Mouse (Mus musculus): ENCODE measurements around the gene Cyp26c1. TPM values are rescaled to one million over a fixed set of nuclear protein-coding genes. Genes with fewer than 3 reads are reported as not detected.

Gene Cyp26c1
- not detected in 2 replicates for polyA plus RNA-seq (2015; fragmentation: Nextera tagmentation; extraction: Ambion mirVana)

- H3K27ac ChIP-seq (replicated peaks): no peak within 1 kb of the TSS
- H3K4me2 ChIP-seq: no peak within 1 kb of the TSS
- H3K9me3 ChIP-seq (replicated peaks): no peaks in the 10 kb centered on the region
- WGBS: 7% methylated on average over 6 of the region's 6 CpGs
- H3K36me3 ChIP-seq: no peaks in the 10 kb centered on the region
- H3K4me1 ChIP-seq: peaks cover 14% of the 10 kb centered on the region
- H3K4me3 ChIP-seq (replicated peaks): no peak within 1 kb of the TSS
- no peak within 1 kb of the TSS for H3K9ac ChIP-seq (replicated peaks)
- ATAC-seq (ENCODE audit: low FRiP score): no peak
- peaks cover 89% of the 10 kb centered on the region for H3K27me3 ChIP-seq (replicated peaks)
Measured at GRCm38 (mm10) chr19:37685281-37685680, at the start of gene Cyp26c1. TSS of gene Cyp26c1 (plus strand) at chr19:37685581.

GRCm38 (mm10) chr19:37647994-37648393, 37.4 kb upstream of the Cyp26c1 start:
- no peaks in the 10 kb centered on the region for H3K4me1 ChIP-seq
- H3K36me3 ChIP-seq: no peaks in the 10 kb centered on the region
- 47% methylated on average over 2 of the region's 2 CpGs for WGBS
- no peak overlapping the region for H3K4me3 ChIP-seq (replicated peaks)
- no peak overlapping the region for H3K9ac ChIP-seq (replicated peaks)
- no peak overlapping the region for H3K27ac ChIP-seq (replicated peaks)
- no peak overlapping the region for H3K4me2 ChIP-seq
- no peaks in the 10 kb centered on the region for H3K27me3 ChIP-seq (replicated peaks)
- ATAC-seq (ENCODE audit: low FRiP score): no peak
- H3K9me3 ChIP-seq (replicated peaks): no peaks in the 10 kb centered on the region

- Histone ChIP-seq H3K9ac (replicated peaks) (no peak overlapping the region), H3K27me3 (replicated peaks) (no peaks in the 10 kb centered on the region), H3K36me3 (no peaks in the 10 kb centered on the region), H3K4me3 (replicated peaks) (no peak overlapping the region), H3K27ac (replicated peaks) (no peak overlapping the region), H3K4me2 (no peak overlapping the region), H3K9me3 (replicated peaks) (no peaks in the 10 kb centered on the region), H3K4me1 (no peaks in the 10 kb centered on the region)
- no peak for ATAC-seq (ENCODE audit: low FRiP score)
- 68% methylated on average over 2 of the region's 2 CpGs for WGBS
Measured at GRCm38 (mm10) chr19:37650526-37650925, 34.9 kb upstream of the Cyp26c1 start.

GRCm38 (mm10) chr19:37654012-37654411, 31.4 kb upstream of the Cyp26c1 start:
- no peaks in the 10 kb centered on the region for H3K9me3 ChIP-seq (replicated peaks)
- H3K4me2 ChIP-seq: no peak overlapping the region
- ATAC-seq (ENCODE audit: low FRiP score): no peak
- WGBS: 47% methylated on average over 5 of the region's 5 CpGs
- no peak overlapping the region for H3K4me3 ChIP-seq (replicated peaks)
- H3K27ac ChIP-seq (replicated peaks): no peak overlapping the region
- H3K9ac ChIP-seq (replicated peaks): no peak overlapping the region
- no peaks in the 10 kb centered on the region for H3K36me3 ChIP-seq
- no peaks in the 10 kb centered on the region for H3K27me3 ChIP-seq (replicated peaks)
- H3K4me1 ChIP-seq: no peaks in the 10 kb centered on the region

- WGBS: 19% methylated on average over 9 of the region's 9 CpGs
- H3K27ac ChIP-seq (replicated peaks): no peak overlapping the region
- H3K4me1 ChIP-seq: no peaks in the 10 kb centered on the region
- ATAC-seq (ENCODE audit: low FRiP score): no peak
- H3K9ac ChIP-seq (replicated peaks): no peak overlapping the region
- H3K4me3 ChIP-seq (replicated peaks): no peak overlapping the region
- no peaks in the 10 kb centered on the region for H3K9me3 ChIP-seq (replicated peaks)
- H3K4me2 ChIP-seq: no peak overlapping the region
- no peaks in the 10 kb centered on the region for H3K27me3 ChIP-seq (replicated peaks)
- no peaks in the 10 kb centered on the region for H3K36me3 ChIP-seq
Measured at GRCm38 (mm10) chr19:37656441-37656840, 28.9 kb upstream of the Cyp26c1 start.

GRCm38 (mm10) chr19:37665256-37665655, 20.1 kb upstream of the Cyp26c1 start:
- Histone ChIP-seq H3K27ac (replicated peaks) (no peak overlapping the region), H3K4me2 (no peak overlapping the region), H3K4me3 (replicated peaks) (no peak overlapping the region), H3K9me3 (replicated peaks) (no peaks in the 10 kb centered on the region), H3K4me1 (no peaks in the 10 kb centered on the region), H3K9ac (replicated peaks) (no peak overlapping the region), H3K27me3 (replicated peaks) (no peaks in the 10 kb centered on the region), H3K36me3 (no peaks in the 10 kb centered on the region)
- 56% methylated on average over 6 of the region's 6 CpGs for WGBS
- ATAC-seq (ENCODE audit: low FRiP score): no peak

GRCm38 (mm10) chr19:37667855-37668594, 17.4 kb upstream of the Cyp26c1 start:
- 71% methylated on average over 13 of the region's 13 CpGs for WGBS
- Histone ChIP-seq H3K36me3 (no peaks in the 10 kb centered on the region), H3K27me3 (replicated peaks) (no peaks in the 10 kb centered on the region), H3K4me3 (replicated peaks) (no peak overlapping the region), H3K4me2 (no peak overlapping the region), H3K9ac (replicated peaks) (no peak overlapping the region), H3K9me3 (replicated peaks) (no peaks in the 10 kb centered on the region), H3K4me1 (no peaks in the 10 kb centered on the region), H3K27ac (replicated peaks) (no peak overlapping the region)
- ATAC-seq (ENCODE audit: low FRiP score): no peak

GRCm38 (mm10) chr19:37668657-37669056, 16.7 kb upstream of the Cyp26c1 start:
- Histone ChIP-seq H3K4me3 (replicated peaks) (no peak overlapping the region), H3K9me3 (replicated peaks) (no peaks in the 10 kb centered on the region), H3K4me2 (no peak overlapping the region), H3K36me3 (no peaks in the 10 kb centered on the region), H3K27me3 (replicated peaks) (no peaks in the 10 kb centered on the region), H3K27ac (replicated peaks) (no peak overlapping the region), H3K9ac (replicated peaks) (no peak overlapping the region), H3K4me1 (no peaks in the 10 kb centered on the region)
- no peak for ATAC-seq (ENCODE audit: low FRiP score)
- 90% methylated on average over 5 of the region's 5 CpGs for WGBS

GRCm38 (mm10) chr19:37669486-37669885, 15.9 kb upstream of the Cyp26c1 start:
- Histone ChIP-seq H3K36me3 (no peaks in the 10 kb centered on the region), H3K27me3 (replicated peaks) (no peaks in the 10 kb centered on the region), H3K4me3 (replicated peaks) (no peak overlapping the region), H3K4me2 (no peak overlapping the region), H3K27ac (replicated peaks) (no peak overlapping the region), H3K4me1 (no peaks in the 10 kb centered on the region), H3K9me3 (replicated peaks) (no peaks in the 10 kb centered on the region), H3K9ac (replicated peaks) (no peak overlapping the region)
- 86% methylated on average over 5 of the region's 5 CpGs for WGBS
- ATAC-seq (ENCODE audit: low FRiP score): no peak

- 75% methylated on average over 12 of the region's 12 CpGs for WGBS
- Histone ChIP-seq H3K9ac (replicated peaks) (no peak overlapping the region), H3K27me3 (replicated peaks) (no peaks in the 10 kb centered on the region), H3K4me1 (no peaks in the 10 kb centered on the region), H3K27ac (replicated peaks) (no peak overlapping the region), H3K4me2 (no peak overlapping the region), H3K4me3 (replicated peaks) (no peak overlapping the region), H3K36me3 (no peaks in the 10 kb centered on the region), H3K9me3 (replicated peaks) (no peaks in the 10 kb centered on the region)
- ATAC-seq (ENCODE audit: low FRiP score): no peak
Measured at GRCm38 (mm10) chr19:37673393-37673792, 12.0 kb upstream of the Cyp26c1 start.

- Histone ChIP-seq H3K4me1 (peaks cover 18% of the 10 kb centered on the region), H3K27ac (replicated peaks) (no peak overlapping the region), H3K4me2 (no peak overlapping the region), H3K36me3 (no peaks in the 10 kb centered on the region), H3K9ac (replicated peaks) (no peak overlapping the region), H3K4me3 (replicated peaks) (no peak overlapping the region), H3K27me3 (replicated peaks) (peaks cover 96% of the 10 kb centered on the region), H3K9me3 (replicated peaks) (no peaks in the 10 kb centered on the region)
- WGBS: 5% methylated on average over 23 of the region's 23 CpGs
- ATAC-seq (ENCODE audit: low FRiP score): peak; percentile 24; the same call in 1 of the 2 replicates
Measured at GRCm38 (mm10) chr19:37686347-37686746, 966 bp downstream of the Cyp26c1 start.

- Histone ChIP-seq H3K27me3 (replicated peaks) (peaks cover 98% of the 10 kb centered on the region), H3K36me3 (no peaks in the 10 kb centered on the region), H3K4me3 (replicated peaks) (no peak overlapping the region), H3K9ac (replicated peaks) (no peak overlapping the region), H3K9me3 (replicated peaks) (no peaks in the 10 kb centered on the region), H3K4me1 (peaks cover 18% of the 10 kb centered on the region), H3K27ac (replicated peaks) (no peak overlapping the region), H3K4me2 (no peak overlapping the region)
- WGBS: 5% methylated on average over 62 of the region's 62 CpGs
- 0 out of 2 replicates have a peak, but pooled peaks have one; percentile 21 for ATAC-seq (ENCODE audit: low FRiP score)
Measured at GRCm38 (mm10) chr19:37686941-37687850, 1.8 kb downstream of the Cyp26c1 start.
